Mouse (Mus musculus) spleen, adult 2 months (tissue): Measurements from ENCODE around the gene Gm39653. TPM values are rescaled to one million over a fixed set of nuclear protein-coding genes. Genes with fewer than 3 reads are reported as not detected.
A peak's percentile ranks its signal among the peaks of the same experiment; 100 is the strongest.

Experiments used
- DNase-seq, 2 experiments: peaks; one replicate each; pipeline versions ENCODE4 v3.0.0 to v3.0.0-alpha.2; 2012 to 2021; ENCODE audit warnings: low spot score in 2 of 2, low read depth in 1 of 2
- H3K27ac ChIP-seq: fragments of 200-500 bp; 2 replicates; pipeline ENCODE4 v1.5.1; 2012; ENCODE audit warnings: low read length, inconsistent platforms; ENCODE audit not compliant: insufficient read depth
- H3K27me3 ChIP-seq: fragments of 200-500 bp; 2 replicates; pipeline ENCODE4 v1.6.1; 2012; ENCODE audit warnings: mild to moderate bottlenecking, moderate library complexity, low read length, inconsistent platforms; ENCODE audit not compliant: control insufficient read depth, insufficient read depth
- H3K36me3 ChIP-seq: fragments of 200-500 bp; 2 replicates; pipeline ENCODE4 v1.6.1; 2012; ENCODE audit warnings: mild to moderate bottlenecking, low read length, inconsistent platforms; ENCODE audit not compliant: control insufficient read depth, insufficient read depth
- H3K4me1 ChIP-seq: fragments of 200-500 bp; 2 replicates; pipeline ENCODE4 v1.6.1; 2011; ENCODE audit warnings: inconsistent platforms; ENCODE audit not compliant: control insufficient read depth, insufficient read depth, insufficient read length
- H3K4me3 ChIP-seq: fragments of 200-500 bp; 2 replicates; pipeline ENCODE4 v1.5.1; 2011; ENCODE audit warnings: mild to moderate bottlenecking, inconsistent platforms; ENCODE audit not compliant: insufficient read depth, insufficient read length; ENCODE audit errors: extremely low read depth
- CTCF ChIP-seq: fragments of 200-500 bp; IDR thresholded peaks from 2 replicates; pipeline ENCODE4 v1.5.1; 2011; ENCODE audit warnings: mild to moderate bottlenecking, inconsistent platforms; ENCODE audit not compliant: insufficient read depth, insufficient read length, insufficient replicate concordance; ENCODE audit errors: extremely low read depth
- POLR2A ChIP-seq: fragments of 200-500 bp; IDR thresholded peaks from 2 replicates; pipeline ENCODE4 v1.6.1; 2011; ENCODE audit warnings: low read depth, low read length, inconsistent platforms
- WGBS: fragments of 180-500 bp; shearing (Covaris S2); methylation state at CpG from one replicate; pipeline ENCODE4 v1.1.7; 2018; 5-methylcytosine and 5-hydroxymethylcytosine counted together
- polyA plus RNA-seq: library from polyadenylated mRNA; depleted of rRNA; stranded (reverse); fragments of >200 nt; gene quantifications from 2 replicates; pipeline ENCODE4 v1.2.3, GENCODE M21; 2012; rRNA removed

Gene Gm39653
- polyA plus RNA-seq, 1 experiment, result not detected

GRCm38 (mm10) chr1:63658016-63658415, 42.2 kb downstream of the Gm39653 start:
- peak; percentile 8 to 41 for DNase-seq
- no peak overlapping the region for H3K27ac ChIP-seq
- no peaks in the 10 kb centered on the region for H3K4me1 ChIP-seq
- H3K36me3 ChIP-seq, result no peaks in the 10 kb centered on the region
- TF ChIP-seq CTCF (peak; percentile 34; the same call in 1 of the 2 replicates), POLR2A (no peak)
- no peaks in the 10 kb centered on the region for H3K27me3 ChIP-seq
- H3K4me3 ChIP-seq, result no peak overlapping the region
- WGBS, result 11% methylated on average over 6 of the region's 6 CpGs

- peak; percentile 50; the same call in 1 of the 2 replicates for TF ChIP-seq CTCF
- no peak for TF ChIP-seq POLR2A
- peak; percentile 7 to 14 for DNase-seq
- H3K27me3 ChIP-seq, result no peaks in the 10 kb centered on the region
- 5% methylated on average over 7 of the region's 7 CpGs for WGBS
- H3K36me3 ChIP-seq, result no peaks in the 10 kb centered on the region
- H3K4me3 ChIP-seq, result no peak overlapping the region
- H3K27ac ChIP-seq, result no peak overlapping the region
- no peaks in the 10 kb centered on the region for H3K4me1 ChIP-seq
Observed at GRCm38 (mm10) chr1:63659591-63659990, 43.8 kb downstream of the Gm39653 start.

- Histone ChIP-seq H3K27ac (no peak overlapping the region), H3K27me3 (no peaks in the 10 kb centered on the region), H3K36me3 (no peaks in the 10 kb centered on the region), H3K4me1 (no peaks in the 10 kb centered on the region), H3K4me3 (no peak overlapping the region)
- DNase-seq, result no peak
- TF ChIP-seq POLR2A (no peak), CTCF (no peak)
- WGBS, result 93% methylated on average over 2 of the region's 2 CpGs
Observed at GRCm38 (mm10) chr1:63666089-63666488, 50.3 kb downstream of the Gm39653 start.

GRCm38 (mm10) chr1:63667201-63667948, 51.6 kb downstream of the Gm39653 start:
- DNase-seq, result no peak
- 58% methylated on average over 9 of the region's 9 CpGs for WGBS
- Histone ChIP-seq H3K4me3 (no peak overlapping the region), H3K36me3 (no peaks in the 10 kb centered on the region), H3K27me3 (no peaks in the 10 kb centered on the region), H3K4me1 (no peaks in the 10 kb centered on the region), H3K27ac (no peak overlapping the region)
- TF ChIP-seq CTCF (no peak), POLR2A (no peak)

GRCm38 (mm10) chr1:63667949-63668851, 52.4 kb downstream of the Gm39653 start:
- H3K4me3 ChIP-seq, result no peak overlapping the region
- no peaks in the 10 kb centered on the region for H3K27me3 ChIP-seq
- H3K4me1 ChIP-seq, result no peaks in the 10 kb centered on the region
- no peaks in the 10 kb centered on the region for H3K36me3 ChIP-seq
- 38% methylated on average over 13 of the region's 13 CpGs for WGBS
- no peak overlapping the region for H3K27ac ChIP-seq
- TF ChIP-seq POLR2A, result no peak
- TF ChIP-seq CTCF, result no peak
- DNase-seq, result no peak

GRCm38 (mm10) chr1:63668852-63669160, 53.0 kb downstream of the Gm39653 start:
- TF ChIP-seq CTCF, result no peak
- no peak for TF ChIP-seq POLR2A
- DNase-seq, result peak in 1 of 2 experiments; percentile 8
- Histone ChIP-seq H3K4me1 (no peaks in the 10 kb centered on the region), H3K27me3 (no peaks in the 10 kb centered on the region), H3K27ac (no peak overlapping the region), H3K36me3 (no peaks in the 10 kb centered on the region), H3K4me3 (no peak overlapping the region)
- WGBS, result 4% methylated on average over 3 of the region's 3 CpGs

Other genes with a start within 250 kb of the Gm39653 start
- 11.8 and 12.1 TPM in 2 replicates for gene Adam23, start 170.1 kb upstream of the Gm39653 start, polyA plus RNA-seq
- not detected in 2 replicates for gene Dytn, start 71.0 kb downstream of the Gm39653 start, polyA plus RNA-seq
- gene Mdh1b, start 114.3 kb downstream of the Gm39653 start, polyA plus RNA-seq, result not detected in 2 replicates
- gene Fastkd2, start 114.6 kb downstream of the Gm39653 start, polyA plus RNA-seq, result 1.8 and 1.9 TPM in 2 replicates
- not detected in 2 replicates for gene 4933402D24Rik, start 153.3 kb downstream of the Gm39653 start, polyA plus RNA-seq